Mouse (Mus musculus) NIH3T3 (cell line): Measurements from ENCODE around the gene Nampt.

Source experiments
- DNase-seq: peaks from one replicate; pipeline ENCODE4 v3.0.0-alpha.2; 2012; ENCODE audit warnings: low read depth

Nampt gene

DNA sequence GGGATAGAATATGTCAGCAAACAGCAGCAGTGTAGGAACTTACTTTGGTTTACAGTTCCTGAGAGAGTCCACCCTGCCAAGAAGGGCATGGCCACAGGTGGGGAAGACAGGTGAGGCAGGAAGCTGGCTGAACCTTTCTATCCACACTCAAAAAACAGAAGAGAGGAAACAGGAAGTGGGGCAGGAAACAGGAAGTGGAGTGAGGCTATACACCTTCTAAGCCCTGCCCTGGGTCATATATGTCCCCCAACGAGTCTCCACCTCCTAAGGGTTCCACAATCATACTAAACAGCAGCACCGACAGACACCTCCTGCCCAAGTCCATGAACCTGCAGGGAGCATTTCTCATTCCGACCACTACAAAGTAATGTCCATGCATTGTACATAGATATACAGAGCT lies 81.7 kb downstream of the Nampt start:
- no peak for DNase-seq
